Mouse (Mus musculus) midbrain, embryonic 13.5 days (tissue): ENCODE data around the gene Sco1. TPM values are rescaled to one million over a fixed set of nuclear protein-coding genes. Genes with fewer than 3 reads are reported as not detected.

Experiments
- ATAC-seq: fragments of 200-750 bp; cut with Nextera tagmentation; 2 replicates; pipeline ENCODE4 v1.8.0; 2017; ENCODE audit warnings: mild to moderate bottlenecking, moderate TSS enrichment, moderate library complexity
- H3K27ac ChIP-seq: fragments of 300-500 bp; sonication (generic); 2 replicates; pipeline ENCODE4 v1.5.1; 2015; ENCODE audit warnings: inconsistent platforms, mild to moderate bottlenecking, moderate library complexity
- H3K27me3 ChIP-seq: fragments of 300-500 bp; sonication (generic); 2 replicates; pipeline ENCODE4 v1.6.1; 2015; ENCODE audit warnings: mild to moderate bottlenecking, inconsistent platforms
- H3K36me3 ChIP-seq: fragments of 300-500 bp; sonication (generic); 2 replicates; pipeline ENCODE4 v1.6.1; 2015; ENCODE audit warnings: mild to moderate bottlenecking, inconsistent platforms
- H3K4me1 ChIP-seq: fragments of 300-500 bp; sonication (generic); replicated peaks from 2 replicates; pipeline ENCODE4 v1.6.1; 2015; ENCODE audit warnings: inconsistent platforms
- H3K4me2 ChIP-seq: fragments of 300-500 bp; sonication (generic); replicated peaks from 2 replicates; pipeline ENCODE4 v1.6.1; 2015; ENCODE audit warnings: moderate library complexity, mild to moderate bottlenecking, inconsistent platforms
- H3K4me3 ChIP-seq: fragments of 300-500 bp; sonication (generic); replicated peaks from 2 replicates; pipeline ENCODE4 v1.5.1; 2015; ENCODE audit warnings: mild to moderate bottlenecking, inconsistent platforms
- H3K9ac ChIP-seq: fragments of 300-500 bp; sonication (generic); replicated peaks from 2 replicates; pipeline ENCODE4 v1.6.1; 2015; ENCODE audit warnings: mild to moderate bottlenecking, inconsistent platforms
- H3K9me3 ChIP-seq: fragments of 300-500 bp; sonication (generic); 2 replicates; pipeline ENCODE4 v1.6.1; 2016; ENCODE audit warnings: mild to moderate bottlenecking, inconsistent platforms
- whole genome bisulfite sequencing: fragments of 180-500 bp; shearing (Covaris S2); methylation state at CpG from one replicate; pipeline ENCODE4 v1.1.7; 2015; 5-methylcytosine and 5-hydroxymethylcytosine counted together
- polyA plus RNA-seq: library from polyadenylated mRNA; unstranded; fragments of >200 nt; fragmentation: Nextera tagmentation; extraction: Ambion mirVana; gene quantifications from 2 replicates; pipeline ENCODE4 v1.2.1, GENCODE M21; 2015

Sco1 gene
- polyA plus RNA-seq, 1 experiment from 2014 or later = 16.4 TPM

- Histone ChIP-seq H3K4me3 (no peak overlapping the region), H3K9me3 (no peaks in the 10 kb centered on the region), H3K36me3 (no peaks in the 10 kb centered on the region), H3K9ac (no peak overlapping the region), H3K27me3 (peaks cover 19% of the 10 kb centered on the region; the same call in 1 of the 2 replicates), H3K4me2 (no peak overlapping the region), H3K27ac (no peak overlapping the region), H3K4me1 (peaks cover 20% of the 10 kb centered on the region)
- ATAC-seq = no peak
- WGBS = 10% methylated on average over 6 of the region's 6 CpGs
Observed at GRCm38 (mm10) chr11:67023802-67024340, 28.6 kb upstream of the Sco1 start.

GRCm38 (mm10) chr11:67024867-67025477 lies 27.5 kb upstream of the Sco1 start, which contains the start of gene Tmem220:
Gene Tmem220 (plus strand): TSS chr11:67025154.
- Histone ChIP-seq H3K27ac (no peak within 1 kb of the TSS), H3K4me2 (peak within 1 kb of the TSS; percentile 57), H3K36me3 (no peaks in the 10 kb centered on the region), H3K4me1 (peaks cover 20% of the 10 kb centered on the region), H3K27me3 (peaks cover 12% of the 10 kb centered on the region; the same call in 1 of the 2 replicates), H3K9ac (peak within 1 kb of the TSS; percentile 48; the same call in 1 of the 2 replicates), H3K9me3 (no peaks in the 10 kb centered on the region), H3K4me3 (peak within 1 kb of the TSS; percentile 43)
- WGBS = 2% methylated on average over 35 of the region's 35 CpGs
- peak; percentile 95 for ATAC-seq

GRCm38 (mm10) chr11:67030904-67031602 lies 21.4 kb upstream of the Sco1 start:
- H3K4me2 ChIP-seq = no peak overlapping the region
- H3K9me3 ChIP-seq = no peaks in the 10 kb centered on the region
- no peaks in the 10 kb centered on the region for H3K27me3 ChIP-seq
- H3K9ac ChIP-seq = no peak overlapping the region
- peaks cover 1% of the 10 kb centered on the region; the same call in 1 of the 2 replicates for H3K36me3 ChIP-seq
- WGBS = 60% methylated on average over 16 of the region's 16 CpGs
- no peak for ATAC-seq
- H3K27ac ChIP-seq = no peak overlapping the region
- H3K4me3 ChIP-seq = no peak overlapping the region
- no peaks in the 10 kb centered on the region for H3K4me1 ChIP-seq

GRCm38 (mm10) chr11:67031603-67031915 lies 20.9 kb upstream of the Sco1 start:
- Histone ChIP-seq H3K27ac (no peak overlapping the region), H3K9ac (no peak overlapping the region), H3K36me3 (peaks cover 4% of the 10 kb centered on the region; the same call in 1 of the 2 replicates), H3K4me3 (no peak overlapping the region), H3K27me3 (no peaks in the 10 kb centered on the region), H3K4me2 (no peak overlapping the region), H3K4me1 (no peaks in the 10 kb centered on the region), H3K9me3 (no peaks in the 10 kb centered on the region)
- WGBS = 64% methylated on average over 2 of the region's 2 CpGs
- ATAC-seq = no peak

GRCm38 (mm10) chr11:67034775-67035485 lies 17.5 kb upstream of the Sco1 start:
- Histone ChIP-seq H3K27me3 (no peaks in the 10 kb centered on the region), H3K27ac (no peak overlapping the region), H3K4me1 (no peaks in the 10 kb centered on the region), H3K9me3 (no peaks in the 10 kb centered on the region), H3K4me2 (no peak overlapping the region), H3K4me3 (no peak overlapping the region), H3K36me3 (peaks cover 34% of the 10 kb centered on the region), H3K9ac (no peak overlapping the region)
- WGBS = 90% methylated on average over 4 of the region's 4 CpGs
- ATAC-seq = no peak

- H3K27me3 ChIP-seq = no peaks in the 10 kb centered on the region
- no peak overlapping the region for H3K4me2 ChIP-seq
- WGBS = 95% methylated on average over 6 of the region's 6 CpGs
- H3K4me1 ChIP-seq = no peaks in the 10 kb centered on the region
- no peak for ATAC-seq
- no peak overlapping the region for H3K27ac ChIP-seq
- H3K9me3 ChIP-seq = no peaks in the 10 kb centered on the region
- no peak overlapping the region for H3K9ac ChIP-seq
- H3K36me3 ChIP-seq = peaks cover 47% of the 10 kb centered on the region
- H3K4me3 ChIP-seq = no peak overlapping the region
Observed at GRCm38 (mm10) chr11:67036229-67036628, 16.2 kb upstream of the Sco1 start.

GRCm38 (mm10) chr11:67036892-67037291 lies 15.6 kb upstream of the Sco1 start:
- no peaks in the 10 kb centered on the region for H3K9me3 ChIP-seq
- no peaks in the 10 kb centered on the region for H3K4me1 ChIP-seq
- no peaks in the 10 kb centered on the region for H3K27me3 ChIP-seq
- no peak overlapping the region for H3K4me3 ChIP-seq
- H3K27ac ChIP-seq = no peak overlapping the region
- H3K36me3 ChIP-seq = peaks cover 53% of the 10 kb centered on the region
- WGBS = 93% methylated on average over 9 of the region's 9 CpGs
- H3K9ac ChIP-seq = no peak overlapping the region
- ATAC-seq = no peak
- H3K4me2 ChIP-seq = no peak overlapping the region

- Histone ChIP-seq H3K4me3 (no peak overlapping the region), H3K4me1 (0 out of 2 replicates have a peak, but pooled peaks cover 3% of the 10 kb centered on the region), H3K4me2 (no peak overlapping the region), H3K27ac (no peak overlapping the region), H3K27me3 (no peaks in the 10 kb centered on the region), H3K9ac (no peak overlapping the region), H3K36me3 (peaks cover 57% of the 10 kb centered on the region), H3K9me3 (no peaks in the 10 kb centered on the region)
- ATAC-seq = no peak
- 97% methylated on average over 3 of the region's 3 CpGs for WGBS
Observed at GRCm38 (mm10) chr11:67039799-67040198, 12.7 kb upstream of the Sco1 start.

- Histone ChIP-seq H3K27ac (no peak overlapping the region), H3K9me3 (no peaks in the 10 kb centered on the region), H3K4me2 (no peak overlapping the region), H3K4me3 (no peak overlapping the region), H3K27me3 (no peaks in the 10 kb centered on the region), H3K9ac (no peak overlapping the region), H3K4me1 (0 out of 2 replicates have a peak, but pooled peaks cover 3% of the 10 kb centered on the region), H3K36me3 (peaks cover 59% of the 10 kb centered on the region)
- WGBS = 95% methylated on average over 6 of the region's 6 CpGs
- no peak for ATAC-seq
Observed at GRCm38 (mm10) chr11:67040483-67040882, 12.0 kb upstream of the Sco1 start.

- Histone ChIP-seq H3K9ac (no peak overlapping the region), H3K27me3 (no peaks in the 10 kb centered on the region), H3K9me3 (no peaks in the 10 kb centered on the region), H3K4me3 (no peak overlapping the region), H3K4me1 (0 out of 2 replicates have a peak, but pooled peaks cover 3% of the 10 kb centered on the region), H3K27ac (no peak overlapping the region), H3K36me3 (peaks cover 55% of the 10 kb centered on the region), H3K4me2 (no peak overlapping the region)
- no peak for ATAC-seq
- WGBS = 35% methylated on average over 8 of the region's 8 CpGs
Observed at GRCm38 (mm10) chr11:67043007-67043406, 9.5 kb upstream of the Sco1 start.

GRCm38 (mm10) chr11:67044959-67045358 lies 7.5 kb upstream of the Sco1 start:
- no peak overlapping the region for H3K4me3 ChIP-seq
- H3K27me3 ChIP-seq = no peaks in the 10 kb centered on the region
- H3K9me3 ChIP-seq = no peaks in the 10 kb centered on the region
- no peak for ATAC-seq
- no peak overlapping the region for H3K27ac ChIP-seq
- no peak overlapping the region for H3K9ac ChIP-seq
- 0 out of 2 replicates have a peak, but pooled peaks cover 3% of the 10 kb centered on the region for H3K4me1 ChIP-seq
- H3K4me2 ChIP-seq = no peak overlapping the region
- peaks cover 44% of the 10 kb centered on the region for H3K36me3 ChIP-seq
- WGBS = 89% methylated on average over 6 of the region's 6 CpGs

GRCm38 (mm10) chr11:67047199-67047598 lies 5.3 kb upstream of the Sco1 start:
- no peaks in the 10 kb centered on the region for H3K27me3 ChIP-seq
- H3K9me3 ChIP-seq = no peaks in the 10 kb centered on the region
- WGBS = 92% methylated on average over 5 of the region's 5 CpGs
- no peak overlapping the region for H3K4me3 ChIP-seq
- ATAC-seq = no peak
- peaks cover 24% of the 10 kb centered on the region for H3K36me3 ChIP-seq
- H3K4me2 ChIP-seq = no peak overlapping the region
- H3K4me1 ChIP-seq = peaks cover 12% of the 10 kb centered on the region
- H3K27ac ChIP-seq = no peak overlapping the region
- H3K9ac ChIP-seq = no peak overlapping the region
